Mouse (Mus musculus): ENCODE data around the gene Gm17654.
"Not testable (repeated sequence)": the region's sequence is repeated elsewhere in the genome, so short reads cannot be mapped to it uniquely, and the experiment has no call there.

Gm17654 gene

GRCm38 (mm10) chr14:43579046-43579445 is at the start of gene Gm17654:
Gm17654 (minus strand) TSS chr14:43579146.
- DNase-seq (ENCODE audit: low spot score in 2 of 2) = not testable (repeated sequence)

- DNase-seq (ENCODE audit: low spot score in 2 of 2) = not testable (repeated sequence)
Observed at GRCm38 (mm10) chr14:43607913-43608312, 29.0 kb upstream of the Gm17654 start, which contains the start of gene Gm10375. Gm10375 (minus strand) TSS chr14:43608013.

GRCm38 (mm10) chr14:43577969-43578368 is 977 bp downstream of the Gm17654 start:
- DNase-seq (ENCODE audit: low spot score in 2 of 2) = not testable (repeated sequence)

GRCm38 (mm10) chr14:43552271-43552670 is 26.7 kb downstream of the Gm17654 start:
- not testable (repeated sequence) for DNase-seq (ENCODE audit: low spot score in 2 of 2)

GRCm38 (mm10) chr14:43546281-43546680 is 32.7 kb downstream of the Gm17654 start:
- DNase-seq (ENCODE audit: low spot score in 2 of 2) = not testable (repeated sequence)

GRCm38 (mm10) chr14:43543276-43543675 is 35.7 kb downstream of the Gm17654 start, which contains the start of gene Gm5799:
Gm5799 (plus strand) TSS chr14:43543576.
- DNase-seq (ENCODE audit: low spot score in 2 of 2) = not testable (repeated sequence)

- DNase-seq (ENCODE audit: low spot score in 2 of 2) = not testable (repeated sequence)
Observed at GRCm38 (mm10) chr14:43538144-43538543, 40.8 kb downstream of the Gm17654 start.

- not testable (repeated sequence) for DNase-seq (ENCODE audit: low spot score in 2 of 2)
Observed at GRCm38 (mm10) chr14:43532387-43532786, 46.6 kb downstream of the Gm17654 start.

GRCm38 (mm10) chr14:43532011-43532383 is 46.9 kb downstream of the Gm17654 start:
- DNase-seq (ENCODE audit: low spot score in 2 of 2) = not testable (repeated sequence)

- not testable (repeated sequence) for DNase-seq (ENCODE audit: low spot score in 2 of 2)
Observed at GRCm38 (mm10) chr14:43531052-43532010, 47.6 kb downstream of the Gm17654 start.

All from frontal cortex, postnatal 14 days (tissue).